Comparison of ENCODE assay signal across 20 mouse cellular contexts in genomic region chr4:116046604-116047003, GRCm38 (mm10). TPM values are rescaled to one million over a fixed set of nuclear protein-coding genes. Genes with fewer than 3 reads are reported as not detected.
DNase-seq lines count a peak whose midpoint lies in the region; ATAC-seq and TF ChIP-seq lines count a peak whose summit lies in the region.
"Had no signal": no experiment of that assay in that cellular context is flagged by ENCODE, and none has a peak within 500 bp of the region (broad histone marks: within the 10 kb centered on the region; RNA-seq: fewer than 3 reads in every experiment).

No protein-coding gene starts in this region.

- peak overlapping the region; percentile 32; the same call in 1 of the 2 replicates for H3K4me2 ChIP-seq in intestine, postnatal 0 days (replicated peaks; ENCODE audit: low read depth)
- H3K4me2 ChIP-seq in intestine, embryonic 15.5 days (replicated peaks), result no peak overlapping the region
- no peak overlapping the region for H3K4me2 ChIP-seq in hindbrain, embryonic 16.5 days (ENCODE audit: low read length)

- 91% methylated on average over 2 of the region's 2 CpGs for WGBS in intestine, postnatal 0 days
- 90% methylated on average over 2 of the region's 2 CpGs for WGBS in intestine, embryonic 15.5 days
- WGBS in hindbrain, embryonic 16.5 days, result 98% methylated on average over 2 of the region's 2 CpGs

- H3K4me3 ChIP-seq in intestine, postnatal 0 days (ENCODE audit: low read depth, low read length), result no peak overlapping the region
- no peak overlapping the region for H3K4me3 ChIP-seq in intestine, embryonic 15.5 days (replicated peaks)
- H3K4me3 ChIP-seq in MEL (ENCODE audit: control insufficient read depth in 1 of 2, insufficient read depth in 1 of 2, low read depth in 2 of 2, low read length in 2 of 2), result no peak overlapping the region
- H3K4me3 ChIP-seq in hindbrain, embryonic 16.5 days (ENCODE audit: low read length), result no peak overlapping the region

- no peak overlapping the region for H3K27ac ChIP-seq in intestine, postnatal 0 days (ENCODE audit: low read depth, low read length)
- no peak overlapping the region for H3K27ac ChIP-seq in intestine, embryonic 15.5 days
- no peak overlapping the region for H3K27ac ChIP-seq in MEL (ENCODE audit: control insufficient read depth, low read depth, low read length)
- no peak overlapping the region for H3K27ac ChIP-seq in hindbrain, embryonic 16.5 days (ENCODE audit: low read depth, low read length)

- no peaks in the 10 kb centered on the region for H3K9me3 ChIP-seq in intestine, postnatal 0 days (ENCODE audit: control insufficient read depth)
- no peaks in the 10 kb centered on the region for H3K9me3 ChIP-seq in intestine, embryonic 15.5 days
- no peaks in the 10 kb centered on the region for H3K9me3 ChIP-seq in MEL (replicated peaks; ENCODE audit: insufficient read depth, low read length)
- H3K9me3 ChIP-seq in hindbrain, embryonic 16.5 days (ENCODE audit: control insufficient read depth, low read length), result no peaks in the 10 kb centered on the region
- H3K9me3 ChIP-seq: G1E had no signal

- TF ChIP-seq EP300 in MEL (IDR thresholded peaks at IDR 0.05; ENCODE audit: low read depth in 1 of 2, low read length in 2 of 2), result peak in 1 of 2 experiments; percentile 48; a peak in 1 of 4 replicates

- no peak for DNase-seq in MEL (ENCODE audit: low read depth, low spot score)
- DNase-seq: adrenal gland, adult 2 months; adrenal gland, adult 8-10 months; adrenal gland, postnatal 10 days; adrenal gland, postnatal 14 days; adrenal gland, postnatal 25 days; adrenal gland, postnatal 36 days; B cell, adult 2 months; cerebellum, adult 11 months; cerebellum, adult 11-12 months; cerebellum, adult 18-20 months; cerebellum, adult 2 months had no signal

- no peak for TF ChIP-seq CTCF in intestine, postnatal 0 days (IDR thresholded peaks at IDR 0.05; ENCODE audit: low read depth)
- TF ChIP-seq CTCF in MEL (IDR thresholded peaks at IDR 0.05 in 2 of 3, conservative IDR thresholded peaks at IDR 0.05 in 1 of 3; ENCODE audit: control insufficient read depth in 1 of 3, insufficient read depth in 1 of 3, low read depth in 2 of 3, low read length in 3 of 3, poor library complexity in 1 of 3, severe bottlenecking in 1 of 3), result no peak

- H3K4me1 ChIP-seq in intestine, postnatal 0 days (replicated peaks; ENCODE audit: control insufficient read depth, insufficient read depth, low read length), result no peaks in the 10 kb centered on the region
- H3K4me1 ChIP-seq in intestine, embryonic 15.5 days (replicated peaks), result no peaks in the 10 kb centered on the region
- peaks cover 18 to 24% of the 10 kb centered on the region in 2 experiments for H3K4me1 ChIP-seq in MEL (ENCODE audit: control insufficient read depth in 1 of 2, insufficient read depth in 2 of 2, low read length in 2 of 2)
- no peaks in the 10 kb centered on the region for H3K4me1 ChIP-seq in hindbrain, embryonic 16.5 days (ENCODE audit: control insufficient read depth, insufficient read depth, low read depth, low read length)

- no peak for ATAC-seq in intestine, postnatal 0 days
- ATAC-seq in intestine, embryonic 15.5 days, result no peak
- no peak for ATAC-seq in hindbrain, embryonic 16.5 days
- ATAC-seq: activated CD4-positive, CD25-positive, alpha-beta regulatory T cell, adult 4 months; CD4-positive, CD25-positive, alpha-beta regulatory T cell, adult 4 months; Patski had no signal

- H3K79me2 ChIP-seq in MEL (ENCODE audit: control insufficient read depth, insufficient read depth, low read length, poor library complexity), result no peaks in the 10 kb centered on the region

- no peak for TF ChIP-seq POLR2A in MEL (IDR thresholded peaks at IDR 0.05; ENCODE audit: control insufficient read depth in 1 of 2, insufficient read depth in 1 of 2, low read depth in 1 of 2, low read length in 2 of 2, poor library complexity in 1 of 2)

- peaks cover 37% of the 10 kb centered on the region for H3K36me3 ChIP-seq in intestine, postnatal 0 days (ENCODE audit: control insufficient read depth, insufficient read depth)
- H3K36me3 ChIP-seq in intestine, embryonic 15.5 days, result peaks cover 6% of the 10 kb centered on the region; the same call in 1 of the 2 replicates
- H3K36me3 ChIP-seq in MEL (ENCODE audit: control insufficient read depth in 1 of 2, insufficient read depth in 2 of 2, low read length in 2 of 2), result peaks cover 0 to 23% of the 10 kb centered on the region in 2 experiments; a peak in 2 of 4 replicates
- no peaks in the 10 kb centered on the region for H3K36me3 ChIP-seq in hindbrain, embryonic 16.5 days (ENCODE audit: control insufficient read depth, insufficient read depth, low read length)

- no peak overlapping the region for H3K9ac ChIP-seq in intestine, postnatal 0 days (ENCODE audit: low read depth, low read length)
- no peak overlapping the region for H3K9ac ChIP-seq in intestine, embryonic 15.5 days
- no peak overlapping the region for H3K9ac ChIP-seq in MEL (ENCODE audit: control insufficient read depth, low read depth, low read length, poor library complexity, severe bottlenecking)
- H3K9ac ChIP-seq in hindbrain, embryonic 16.5 days (ENCODE audit: low read depth, low read length), result no peak overlapping the region

- H3K27me3 ChIP-seq in intestine, postnatal 0 days (replicated peaks; ENCODE audit: control insufficient read depth, insufficient read depth, low read length), result no peaks in the 10 kb centered on the region
- no peaks in the 10 kb centered on the region for H3K27me3 ChIP-seq in intestine, embryonic 15.5 days (replicated peaks)
- no peaks in the 10 kb centered on the region for H3K27me3 ChIP-seq in MEL (ENCODE audit: control insufficient read depth in 1 of 2, insufficient read depth in 2 of 2, low read length in 2 of 2)
- H3K27me3 ChIP-seq in hindbrain, embryonic 16.5 days (replicated peaks; ENCODE audit: control insufficient read depth, insufficient read depth, low read length), result no peaks in the 10 kb centered on the region
- H3K27me3 ChIP-seq: CH12.LX, Patski had no signal

- no peak for TF ChIP-seq RAD21 in MEL (IDR thresholded peaks at IDR 0.05; ENCODE audit: low read depth, low read length)

TF ChIP-seq in MEL, 35 proteins besides CTCF, POLR2A, EP300 and RAD21:
- TF ChIP-seq TCF12 (IDR thresholded peaks at IDR 0.05; ENCODE audit: low read depth, low read length) (peak; percentile 58; the same call in 1 of the 2 replicates), ETS1 (IDR thresholded peaks at IDR 0.05; ENCODE audit: low read depth, low read length) (peak; percentile 81), ZNF384 (IDR thresholded peaks at IDR 0.05; ENCODE audit: low read depth, low read length) (no peak), GATA1 (IDR thresholded peaks at IDR 0.05; ENCODE audit: low read depth, low read length) (peak; percentile 59), USF1 (IDR thresholded peaks at IDR 0.05; ENCODE audit: low read depth, low read length) (no peak), SIN3A (IDR thresholded peaks at IDR 0.05; ENCODE audit: low read length) (peak; percentile 55; the same call in 1 of the 2 replicates)

RNA-seq across cellular contexts. Expression of gene Nsun4, which starts 7.1 kb away (rescaled TPM):
- 34.5 and 37.5 TPM in 2 replicates for polyA plus RNA-seq in intestine, postnatal 0 days (2015; fragmentation: Nextera tagmentation; extraction: Ambion mirVana)
- polyA plus RNA-seq in intestine, embryonic 15.5 days (2015; fragmentation: Nextera tagmentation; extraction: Ambion mirVana), result 30.1 and 31.0 TPM in 2 replicates
- total RNA-seq in MEL (2012; rRNA removed), result 13.6 and 14.9 TPM in 2 replicates
- 10 to 100 TPM in 1 of 2 experiments, not detected in 1; 11.8 TPM for polyA plus RNA-seq in MEL (2012; ENCODE audit: insufficient read depth in 1 of 2, insufficient read length in 2 of 2, low read depth in 1 of 2, low replicate concordance in 2 of 2, missing spikeins in 1 of 2)
- polyA plus RNA-seq in hindbrain, embryonic 16.5 days (2015; fragmentation: Nextera tagmentation; extraction: Ambion mirVana), result 11.9 and 12.1 TPM in 2 replicates

RNA-seq across cellular contexts. Expression of gene Uqcrh, which starts 28.3 kb away (rescaled TPM):
- 1,002 and 1,003 TPM in 2 replicates for polyA plus RNA-seq in intestine, postnatal 0 days (2015; fragmentation: Nextera tagmentation; extraction: Ambion mirVana)
- polyA plus RNA-seq in intestine, embryonic 15.5 days (2015; fragmentation: Nextera tagmentation; extraction: Ambion mirVana), result 636 and 732 TPM in 2 replicates
- total RNA-seq in MEL (2012; rRNA removed), result 444 and 529 TPM in 2 replicates
- 100 to 1,000 TPM; 392 to 414 TPM for polyA plus RNA-seq in MEL (2012; ENCODE audit: insufficient read depth in 1 of 2, insufficient read length in 2 of 2, low read depth in 1 of 2, low replicate concordance in 2 of 2, missing spikeins in 1 of 2)
- polyA plus RNA-seq in hindbrain, embryonic 16.5 days (2015; fragmentation: Nextera tagmentation; extraction: Ambion mirVana), result 427 and 492 TPM in 2 replicates

RNA-seq across cellular contexts. Expression of gene Lrrc41, which starts 28.5 kb away (rescaled TPM):
- 49.2 and 52.0 TPM in 2 replicates for polyA plus RNA-seq in intestine, postnatal 0 days (2015; fragmentation: Nextera tagmentation; extraction: Ambion mirVana)
- 70.9 and 71.6 TPM in 2 replicates for polyA plus RNA-seq in intestine, embryonic 15.5 days (2015; fragmentation: Nextera tagmentation; extraction: Ambion mirVana)
- 52.8 and 64.4 TPM in 2 replicates for total RNA-seq in MEL (2012; rRNA removed)
- 10 to 100 TPM in 1 of 2 experiments, not detected in 1; 73.3 TPM for polyA plus RNA-seq in MEL (2012; ENCODE audit: insufficient read depth in 1 of 2, insufficient read length in 2 of 2, low read depth in 1 of 2, low replicate concordance in 2 of 2, missing spikeins in 1 of 2)
- polyA plus RNA-seq in hindbrain, embryonic 16.5 days (2015; fragmentation: Nextera tagmentation; extraction: Ambion mirVana), result 72.1 and 78.4 TPM in 2 replicates

RNA-seq across cellular contexts. Expression of gene Faah, which starts 28.9 kb away (rescaled TPM):
- 105 and 125 TPM in 2 replicates for polyA plus RNA-seq in intestine, postnatal 0 days (2015; fragmentation: Nextera tagmentation; extraction: Ambion mirVana)
- polyA plus RNA-seq in intestine, embryonic 15.5 days (2015; fragmentation: Nextera tagmentation; extraction: Ambion mirVana), result 48.2 and 57.6 TPM in 2 replicates
- 7.5 and 10.8 TPM in 2 replicates for total RNA-seq in MEL (2012; rRNA removed)
- 10 to 100 TPM in 1 of 2 experiments, not detected in 1; 22.2 TPM for polyA plus RNA-seq in MEL (2012; ENCODE audit: insufficient read depth in 1 of 2, insufficient read length in 2 of 2, low read depth in 1 of 2, low replicate concordance in 2 of 2, missing spikeins in 1 of 2)
- 23.8 and 27.5 TPM in 2 replicates for polyA plus RNA-seq in hindbrain, embryonic 16.5 days (2015; fragmentation: Nextera tagmentation; extraction: Ambion mirVana)
